Mouse (Mus musculus): Measurements from ENCODE around the gene Apbb1.
A peak's percentile ranks its signal among the peaks of the same experiment; 100 is the strongest.

Apbb1 gene

DNA sequence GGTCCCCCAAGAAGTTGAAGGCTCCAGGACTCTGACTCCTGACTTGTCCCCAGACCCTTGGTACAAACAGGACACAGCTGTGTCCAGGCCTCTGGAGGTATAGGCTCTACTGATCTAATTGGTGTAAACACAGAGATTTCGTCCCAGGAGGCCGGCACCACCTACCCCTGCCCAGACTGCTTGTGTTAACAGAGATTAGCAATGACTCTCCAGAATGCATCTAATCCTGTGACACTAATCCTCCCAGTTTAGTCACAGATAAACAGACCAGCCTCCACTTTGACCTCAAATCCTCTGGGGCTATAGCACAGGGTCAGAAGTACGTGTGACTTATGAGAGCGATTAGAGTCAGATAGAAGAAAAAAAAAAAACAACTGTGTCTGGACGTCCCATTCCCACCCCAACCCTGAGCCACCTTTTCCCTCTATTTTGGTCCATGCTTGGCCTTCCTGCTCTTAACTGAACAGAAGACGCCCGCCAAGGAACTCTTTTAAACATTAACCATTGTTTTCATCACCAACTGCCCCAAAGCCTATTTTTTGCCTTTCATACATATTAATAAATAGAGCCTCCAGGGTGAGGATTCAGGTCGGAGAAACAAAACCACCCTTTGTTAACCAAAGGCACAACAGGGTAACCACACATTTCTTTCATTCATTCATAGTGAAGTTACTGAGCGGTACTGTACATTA, 64.6 kb downstream of the Apbb1 start:
- peak; percentile 7 for DNase-seq

DNA sequence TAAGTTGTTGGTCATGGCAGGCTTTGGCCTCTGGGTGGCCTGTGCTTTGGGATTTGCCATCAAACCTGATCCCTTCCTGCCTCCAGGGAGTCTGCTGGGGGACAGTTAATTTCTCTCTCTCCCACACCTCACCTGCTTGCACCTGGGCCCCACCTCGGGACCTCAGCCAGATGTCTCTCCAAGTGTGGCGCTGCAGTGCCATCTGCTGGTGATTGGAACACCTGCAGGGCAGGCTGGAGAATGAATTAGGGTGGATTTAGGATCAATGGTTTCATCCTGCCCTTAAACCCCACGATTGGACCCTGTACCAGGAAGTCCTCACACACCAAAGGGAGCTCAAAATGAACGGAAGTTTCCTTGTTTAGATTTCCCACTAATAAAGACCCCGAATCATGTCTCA, 66.3 kb downstream of the Apbb1 start:
- DNase-seq, result peak; percentile 76

DNA sequence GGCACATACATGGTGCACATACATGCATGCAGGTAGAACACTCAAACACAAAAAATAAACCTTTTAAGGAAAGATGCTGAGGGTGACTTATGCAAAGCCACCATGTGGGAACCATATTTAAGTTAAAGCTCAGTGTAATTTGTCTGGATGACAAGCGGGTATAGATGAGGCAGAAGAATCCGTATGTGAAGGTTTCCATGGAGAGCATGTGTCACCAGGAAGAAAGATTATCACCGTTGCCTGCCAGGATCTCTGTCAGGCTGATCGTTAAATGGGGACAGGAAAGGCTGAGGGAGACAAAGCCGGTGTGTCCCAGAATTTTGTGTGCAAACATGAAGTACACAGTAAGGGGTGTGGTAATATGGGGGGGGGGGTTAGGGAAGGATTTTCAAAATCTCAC, 66.9 kb downstream of the Apbb1 start:
- DNase-seq, result no peak

DNA sequence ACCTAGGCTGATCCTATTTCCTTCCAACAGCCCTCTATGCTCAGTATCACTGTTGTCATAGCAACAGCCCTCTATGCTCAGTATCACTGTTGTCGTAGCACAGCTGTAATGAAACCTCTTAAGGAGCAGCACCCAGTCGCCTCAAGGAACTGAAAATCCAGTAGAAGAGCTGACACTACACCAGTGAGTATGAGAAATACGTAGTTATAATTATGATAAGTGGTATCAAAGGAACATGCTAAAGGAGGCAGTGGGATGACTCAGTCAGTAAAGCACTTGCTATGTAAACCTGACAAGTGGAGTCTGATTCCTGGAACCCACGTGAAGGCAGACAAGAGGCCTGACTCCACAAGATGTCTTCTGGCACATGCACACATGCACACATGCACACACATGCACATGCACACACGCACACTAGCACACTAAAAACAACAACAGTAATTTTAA, 67.6 kb downstream of the Apbb1 start:
- peak; percentile 19 for DNase-seq

DNA sequence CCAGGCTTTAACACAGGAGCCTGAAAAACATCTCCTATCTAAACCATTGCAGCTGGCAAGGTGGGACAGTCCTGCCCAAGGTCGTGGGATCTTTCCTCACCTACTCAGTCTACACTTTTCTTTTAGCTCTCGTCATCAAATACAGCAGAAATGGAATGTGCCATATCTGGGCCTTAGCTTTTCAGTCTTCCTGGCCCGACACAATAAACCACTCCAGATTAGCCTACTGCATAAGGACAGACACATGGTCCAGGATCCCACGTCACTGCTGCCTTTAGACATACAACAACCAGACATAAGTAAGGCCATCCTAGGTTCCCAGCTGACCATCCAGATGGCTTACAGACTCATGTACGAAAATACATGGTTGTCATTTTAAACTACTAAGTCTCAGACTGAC, 71.3 kb downstream of the Apbb1 start:
- DNase-seq, result no peak
